Mouse (Mus musculus) lung, adult 2 months (tissue): Measurements from ENCODE around the gene Rbp2.

Source experiments
- CTCF ChIP-seq: fragments of 200-500 bp; IDR thresholded peaks from 2 replicates; pipeline ENCODE4 v1.5.1; 2011; ENCODE audit warnings: mild to moderate bottlenecking, low read length, control low read depth; ENCODE audit not compliant: insufficient read depth
- POLR2A ChIP-seq: fragments of 200-500 bp; IDR thresholded peaks from 2 replicates; pipeline ENCODE4 v1.6.1; 2011; ENCODE audit warnings: low read depth, mild to moderate bottlenecking, control low read depth, low read length, borderline replicate concordance; ENCODE audit errors: extremely low read depth

DNA sequence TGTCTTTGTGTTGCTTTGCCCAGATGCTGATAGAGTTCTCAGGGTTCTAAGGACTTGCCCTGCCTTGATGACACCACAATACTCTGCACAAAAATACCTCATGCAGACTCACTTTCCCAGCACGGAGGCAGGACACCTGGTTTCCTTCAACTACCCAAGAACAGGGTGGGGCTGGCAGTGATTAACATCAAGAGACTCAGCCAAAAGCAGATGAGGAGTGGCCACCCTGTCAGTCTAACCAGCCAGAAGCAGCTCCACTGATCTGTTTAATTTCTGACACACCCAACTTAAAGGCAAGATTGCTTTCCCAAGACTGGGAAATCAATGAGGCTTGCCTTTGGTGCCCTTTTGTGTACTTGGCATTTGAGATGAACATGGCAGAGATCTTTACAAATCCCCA is 6.9 kb downstream of the Rbp2 start:
- TF ChIP-seq CTCF (no peak), POLR2A (no peak)
